Mouse (Mus musculus) fibroblast of lung, adult 2 months (primary cell): ENCODE measurements at regions not wholly inside any gene's neighbourhood (a gene's known extent, or its start where the extent isn't known, plus 50 kb on each side); places are given as distances from the start of the nearest gene placed in this dataset.
"Not testable (repeated sequence)": the region's sequence is repeated elsewhere in the genome, so short reads cannot be mapped to it uniquely, and the experiment has no call there.

ENCODE experiments used
- DNase-seq: peaks from one replicate; pipeline ENCODE4 v3.0.0-alpha.2; 2011; ENCODE audit warnings: low read depth

DNA sequence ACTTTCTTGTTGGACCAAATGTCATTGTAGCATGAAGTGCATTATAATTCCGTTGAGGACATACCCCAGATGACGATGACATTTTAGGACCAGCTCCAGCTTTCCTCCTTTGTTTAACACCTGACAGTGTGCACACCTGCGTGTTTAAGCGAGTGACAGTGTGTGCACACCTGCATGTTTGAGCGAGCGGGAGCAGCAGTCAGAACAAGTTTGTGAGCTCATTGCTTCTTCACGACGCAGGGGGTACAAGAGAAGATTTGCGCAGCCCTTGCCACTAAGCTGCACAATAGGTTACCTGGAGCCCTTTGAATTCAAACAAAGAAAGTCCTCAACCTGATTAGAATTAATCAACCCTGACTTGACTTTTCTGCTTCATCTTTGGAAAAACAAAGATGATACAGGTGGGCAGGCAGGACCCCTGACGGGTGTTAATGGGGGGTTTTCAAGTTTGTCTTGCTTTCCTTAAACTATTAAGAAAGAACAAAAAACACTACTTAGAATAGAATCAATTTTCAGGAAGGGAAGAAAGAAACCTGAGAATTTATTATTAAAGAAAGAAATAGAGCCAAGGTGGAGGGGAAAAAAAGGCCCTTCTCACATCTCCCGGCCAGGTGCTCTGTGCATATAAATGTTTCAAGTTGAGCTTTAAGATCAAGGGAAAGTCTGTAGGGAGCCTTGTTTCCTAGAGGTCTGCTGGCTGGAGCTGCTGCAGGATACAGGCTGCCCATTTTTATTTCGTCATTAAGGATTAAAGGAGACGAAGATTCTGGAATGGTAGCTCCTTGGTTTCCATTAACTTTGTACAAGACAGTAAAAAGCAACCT lies 144.8 kb upstream of the Ttc29 start:
- DNase-seq, result no peak

DNA sequence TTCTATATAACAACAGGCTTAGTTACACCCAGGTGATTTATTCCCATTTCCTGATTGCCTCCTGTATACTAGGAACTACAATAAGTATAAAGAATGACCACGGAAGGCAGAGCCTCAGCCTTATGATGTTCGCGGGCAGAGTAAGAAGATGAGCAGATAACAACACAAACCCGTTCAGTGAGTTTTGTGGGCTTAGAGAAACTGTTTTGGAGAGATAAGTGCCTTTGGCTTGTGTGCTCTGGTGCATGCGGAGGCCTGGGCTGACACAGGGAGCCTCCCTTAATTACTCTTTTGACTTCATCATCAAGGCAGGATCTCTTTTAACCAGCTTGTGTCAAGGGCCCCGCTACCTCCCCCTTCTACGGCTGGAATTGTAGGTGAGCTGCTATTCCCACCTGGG lies 139.3 kb upstream of the Ttc29 start:
- DNase-seq, result no peak

DNA sequence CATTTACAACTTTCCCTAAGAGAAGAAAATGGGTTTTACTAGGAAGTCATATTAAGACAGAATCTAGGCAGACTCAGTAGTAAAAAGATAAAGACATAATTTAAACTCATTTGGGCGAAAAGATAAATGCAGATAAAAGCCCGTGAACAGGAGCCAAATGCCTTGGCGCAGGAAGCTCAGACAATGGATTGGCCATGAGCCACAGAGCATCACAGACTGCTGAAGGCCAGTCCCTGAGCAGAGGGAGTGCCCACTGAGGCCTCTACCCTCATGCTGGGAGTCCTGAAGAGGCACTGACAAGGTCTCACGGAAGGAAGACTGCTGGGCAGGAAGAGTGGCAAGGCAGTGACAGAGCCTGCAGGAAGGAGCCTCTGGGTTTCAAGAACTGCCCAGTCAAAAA lies 136.0 kb upstream of the Ttc29 start:
- DNase-seq, result no peak

DNA sequence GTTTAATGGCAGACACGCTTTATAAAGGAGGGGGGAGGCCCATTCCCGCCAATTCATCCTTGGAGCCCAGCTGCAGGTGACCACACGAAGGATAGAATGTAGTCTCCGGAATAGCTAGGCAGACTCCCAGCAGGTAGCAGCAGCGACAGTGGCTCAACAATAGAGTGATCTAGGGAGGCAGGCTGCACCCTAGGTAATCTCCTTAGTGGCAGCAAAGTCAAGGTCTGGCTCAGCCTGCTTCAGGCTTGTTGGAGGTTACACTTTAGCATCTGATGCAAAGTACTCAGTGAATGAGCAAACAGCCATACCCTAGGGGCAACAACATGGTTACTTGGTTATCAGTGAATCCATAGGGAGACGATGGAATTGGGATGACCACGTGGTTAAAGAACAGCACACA lies 131.7 kb upstream of the Ttc29 start:
- not testable (repeated sequence) for DNase-seq

DNA sequence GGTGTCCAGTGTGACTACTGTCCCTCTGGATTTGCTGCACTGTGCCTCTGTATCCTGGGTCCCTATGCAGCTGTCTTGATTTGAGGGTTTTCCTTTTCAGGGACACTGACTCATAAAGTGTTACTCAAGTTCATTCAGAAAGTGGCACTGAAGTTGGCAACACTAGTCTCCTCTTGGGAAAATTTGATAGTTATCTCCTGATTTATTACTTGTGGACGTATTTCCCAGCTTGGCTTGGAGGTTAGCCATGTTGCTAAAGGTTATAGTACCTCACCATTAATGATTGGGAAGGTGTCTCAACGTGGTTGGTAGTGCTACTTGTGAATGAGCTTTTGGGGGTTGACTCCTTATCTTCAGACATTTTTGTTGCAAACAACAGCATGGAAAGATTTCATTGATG lies 130.1 kb upstream of the Ttc29 start:
- no peak for DNase-seq

DNA sequence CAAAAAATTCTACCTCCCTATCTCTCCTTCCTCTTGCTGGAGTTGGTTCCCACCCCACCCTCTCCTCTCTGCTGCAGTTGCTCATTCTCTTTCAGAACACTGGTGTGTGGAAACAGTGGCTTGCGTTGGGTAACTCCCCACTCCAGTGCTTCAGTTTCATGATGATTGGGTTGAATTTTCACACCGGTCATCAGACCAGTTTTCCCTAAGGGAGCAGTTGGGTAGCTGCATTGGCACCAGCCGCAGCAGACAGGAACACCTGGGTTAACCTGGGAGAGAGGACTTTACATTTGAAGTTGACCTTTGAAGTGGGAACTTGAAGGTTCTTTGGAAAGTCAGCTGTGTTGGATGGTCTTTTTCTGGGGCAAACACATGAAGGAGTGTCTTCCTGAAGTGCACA lies 126.7 kb upstream of the Ttc29 start:
- DNase-seq, result no peak

DNA sequence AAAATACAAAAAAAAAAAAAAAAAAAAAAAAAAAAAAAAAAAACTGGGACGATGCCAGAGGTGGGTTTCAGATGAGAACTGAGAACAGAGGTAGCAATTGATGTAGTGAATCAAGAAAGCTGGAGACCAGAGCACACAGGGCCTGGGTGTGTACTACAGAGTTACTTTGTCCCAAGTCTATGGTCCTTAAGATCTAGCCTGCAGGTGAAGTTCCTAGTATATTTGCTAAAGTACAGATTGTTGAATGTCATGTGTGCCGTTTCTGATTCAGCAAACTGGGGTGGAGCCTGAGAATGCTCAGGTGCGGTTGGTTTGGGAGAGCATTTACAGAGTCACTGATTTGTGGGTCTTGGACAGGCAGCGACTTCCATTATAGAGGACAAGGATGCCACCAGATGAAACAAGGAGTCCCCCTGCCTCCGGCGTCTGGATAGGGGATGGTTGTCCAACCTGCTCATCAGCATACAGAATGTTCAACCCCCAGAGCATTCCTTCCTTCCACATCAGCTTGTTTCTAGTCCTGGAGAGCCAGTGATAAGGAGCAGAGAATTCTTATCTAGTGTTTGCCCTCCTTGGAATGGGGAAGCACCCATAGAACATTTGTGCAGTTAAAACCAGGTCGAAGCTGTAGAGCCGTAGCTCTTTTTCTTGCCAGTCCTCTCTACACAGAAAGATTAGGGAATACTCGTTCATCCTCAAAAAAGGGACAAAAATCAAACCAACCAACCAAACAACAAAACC lies 122.5 kb upstream of the Ttc29 start:
- DNase-seq, result no peak

DNA sequence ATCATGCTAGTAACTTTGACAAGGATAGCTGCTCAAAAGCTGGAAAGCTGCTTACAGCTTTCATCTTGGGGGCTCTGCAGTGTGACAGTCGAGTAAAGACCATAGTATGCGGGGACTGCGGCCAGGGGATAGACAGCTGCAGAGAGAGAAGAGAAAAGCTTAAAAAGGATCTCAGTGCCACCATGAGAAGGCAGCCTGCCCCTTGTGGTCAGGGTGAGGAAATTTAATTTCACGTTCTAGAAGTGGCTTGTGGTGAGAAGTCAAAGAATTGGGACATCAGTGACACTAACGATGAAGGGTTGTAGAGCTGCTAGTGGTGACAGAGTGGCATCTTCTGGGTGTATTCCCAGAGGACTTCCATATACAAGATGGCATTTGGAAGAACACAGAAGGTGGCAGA lies 116.7 kb upstream of the Ttc29 start:
- no peak for DNase-seq

DNA sequence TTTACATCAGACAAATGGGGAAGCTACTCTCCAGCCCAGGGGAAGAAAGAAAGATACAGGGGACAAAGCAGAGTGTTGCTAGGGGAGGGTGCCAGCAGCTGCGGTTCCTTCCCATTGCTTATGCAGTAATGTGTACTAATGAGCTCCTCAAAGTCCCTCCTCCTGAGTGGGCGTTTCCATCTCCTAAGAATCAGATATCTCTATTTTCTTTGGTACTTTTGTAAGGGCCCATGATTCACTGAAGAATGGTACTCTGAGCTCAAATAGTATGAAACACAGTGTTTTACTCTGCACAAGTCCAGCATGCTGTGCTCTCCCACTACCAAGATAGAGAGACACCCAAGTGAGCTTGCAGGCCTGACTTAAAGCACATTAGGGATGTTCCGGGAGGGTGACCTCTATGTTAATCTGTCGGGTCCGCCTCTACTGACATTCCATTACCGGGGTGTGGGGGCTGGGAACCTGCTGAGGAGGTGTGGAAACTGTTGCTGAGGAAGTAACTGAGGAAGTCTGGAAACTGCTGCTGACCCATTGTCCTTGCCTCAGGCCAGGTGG lies 114.8 kb upstream of the Ttc29 start:
- DNase-seq, result no peak

DNA sequence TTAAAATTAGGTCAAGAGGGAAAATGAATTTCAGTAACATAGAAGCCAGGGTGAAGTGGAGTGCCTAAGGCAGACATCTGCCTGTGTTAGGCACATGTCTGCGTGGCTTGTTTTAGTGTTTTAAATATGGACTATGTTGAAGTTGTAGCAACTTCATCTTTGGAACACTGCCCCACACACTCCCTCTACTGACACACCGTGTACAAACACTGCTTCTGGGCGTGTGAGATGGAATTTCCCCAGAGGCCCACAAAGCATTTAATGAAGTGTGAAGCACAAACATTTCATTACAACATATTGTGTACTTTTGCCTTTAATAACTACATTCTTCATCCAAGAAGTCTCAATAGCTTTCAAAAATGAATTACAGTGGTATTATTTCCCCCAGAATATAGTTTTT lies 114.0 kb upstream of the Ttc29 start:
- DNase-seq, result no peak

DNA sequence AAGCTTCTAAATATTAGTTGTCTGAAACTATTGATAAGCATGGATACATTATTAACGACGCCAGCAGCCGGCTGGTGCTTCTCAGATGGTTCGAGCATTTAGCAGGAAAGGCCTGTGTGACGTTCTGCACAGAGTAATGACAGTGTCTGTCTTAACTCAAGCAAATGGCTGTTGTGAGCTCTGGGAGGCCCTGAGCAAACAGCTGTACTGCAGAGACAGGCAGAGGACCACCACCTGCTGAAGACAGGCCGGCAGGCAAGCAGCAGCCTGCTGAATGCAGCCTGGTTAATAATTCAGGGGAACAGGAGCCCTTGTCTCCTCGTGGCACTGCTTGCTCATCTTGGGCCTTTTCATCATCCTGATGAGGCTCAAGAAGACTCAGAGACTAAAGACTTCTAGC lies 105.8 kb upstream of the Ttc29 start:
- no peak for DNase-seq

DNA sequence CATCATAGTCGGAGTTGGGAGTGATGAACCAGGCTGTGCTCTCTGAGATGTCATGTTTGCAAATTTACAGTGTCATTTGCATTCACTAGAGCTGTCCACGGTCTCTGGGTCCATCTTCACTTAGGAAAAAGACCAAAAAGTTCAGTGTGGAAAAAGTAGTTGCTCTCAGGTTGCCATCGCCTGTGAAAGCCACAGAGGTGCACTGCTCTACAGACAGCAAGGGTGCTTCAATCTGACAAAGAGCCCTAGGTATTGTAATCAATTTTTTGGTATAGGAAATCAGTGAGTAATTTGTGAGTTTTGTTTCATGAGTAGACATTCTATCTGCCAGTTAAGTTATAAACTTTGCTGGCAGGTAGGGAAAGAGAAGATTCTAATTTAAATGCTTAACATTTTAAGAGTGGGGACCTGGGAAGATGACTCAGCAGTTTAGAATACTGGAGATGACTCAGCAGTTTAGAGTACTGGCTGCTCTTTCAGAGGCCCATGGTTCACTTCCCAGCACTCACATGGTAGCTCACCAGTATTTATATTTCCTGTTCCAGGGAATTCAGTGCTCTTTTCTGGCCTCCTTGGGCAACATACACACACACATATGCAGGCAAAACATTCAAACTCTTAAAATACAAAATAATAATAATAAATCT lies 103.0 kb upstream of the Ttc29 start:
- no peak for DNase-seq

DNA sequence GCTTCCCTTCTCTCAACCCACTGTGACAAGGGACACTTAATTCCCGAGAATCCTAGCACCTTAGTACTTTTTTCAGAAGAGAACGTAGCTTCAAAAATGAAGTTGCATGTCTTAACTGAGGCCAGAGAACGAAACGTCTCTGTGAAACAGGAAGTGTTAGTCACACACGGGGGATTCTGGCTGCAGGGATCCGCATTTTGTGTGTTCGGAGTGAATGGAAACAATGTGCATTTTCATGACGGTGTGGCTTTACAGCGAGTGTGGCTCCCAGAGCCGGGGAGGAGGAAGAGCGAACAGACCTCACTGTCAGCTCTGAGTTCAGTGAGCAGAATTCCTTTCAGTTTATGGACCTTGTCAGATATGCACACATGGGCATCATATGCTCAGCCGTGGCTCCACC lies 100.0 kb upstream of the Ttc29 start:
- no peak for DNase-seq

DNA sequence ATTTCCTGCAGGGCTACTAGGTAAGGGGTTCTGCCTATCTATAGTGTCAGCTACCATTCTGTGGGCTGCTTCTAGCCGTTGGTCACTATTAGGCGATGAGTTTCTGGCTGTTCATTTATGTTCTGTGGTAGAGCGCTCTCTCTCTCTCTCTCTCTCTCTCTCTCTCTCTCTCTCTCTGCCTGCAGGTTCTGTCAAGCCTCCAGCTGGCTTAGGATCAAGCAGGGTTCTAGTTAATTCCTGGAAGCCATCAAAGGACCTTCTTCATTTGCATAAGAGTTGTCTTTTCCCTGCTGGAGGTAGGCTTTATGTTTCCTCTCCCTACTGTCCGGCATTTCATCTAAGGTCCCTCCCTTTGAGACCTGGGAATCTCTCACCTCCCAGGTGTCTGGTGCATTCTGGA lies 98.6 kb upstream of the Ttc29 start:
- no peak for DNase-seq

DNA sequence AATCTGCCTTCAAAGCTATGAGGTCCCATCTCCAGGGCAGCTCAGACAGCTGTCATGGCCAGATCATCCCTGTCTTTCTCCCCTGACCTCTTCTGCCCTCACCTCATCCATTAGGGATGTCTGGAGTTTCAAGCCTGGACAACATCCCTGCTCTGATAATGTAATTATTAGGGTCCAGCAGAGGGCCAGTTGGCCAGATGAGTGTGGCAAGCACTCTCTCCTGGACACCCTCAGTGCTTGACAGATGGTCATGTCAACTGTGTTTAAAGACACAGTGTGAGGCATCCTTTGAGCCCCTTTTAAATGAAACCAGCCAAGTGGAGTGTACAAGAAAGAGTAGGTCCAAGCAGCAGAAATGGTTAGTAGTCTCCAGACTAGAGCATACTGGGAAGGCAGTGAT lies 95.9 kb upstream of the Ttc29 start:
- no peak for DNase-seq

DNA sequence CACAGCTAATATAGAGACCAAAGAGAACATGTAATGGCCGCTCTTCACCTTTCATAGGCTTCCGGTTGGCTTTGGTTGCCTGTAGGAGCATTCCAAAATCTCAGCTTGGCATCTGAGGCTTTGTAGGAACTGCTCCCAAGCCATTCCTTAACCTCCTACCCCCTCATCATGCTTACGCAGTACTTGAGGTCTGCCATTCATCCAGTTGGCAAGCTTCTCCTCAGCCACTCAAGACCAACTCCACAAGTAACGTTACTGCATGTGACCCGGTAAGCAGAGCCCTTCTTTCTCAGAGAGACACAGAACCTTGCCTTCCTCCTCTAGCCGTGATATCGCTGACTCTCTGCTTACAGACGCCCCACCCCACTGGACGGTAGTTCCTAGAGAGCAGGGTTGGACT lies 94.6 kb upstream of the Ttc29 start:
- no peak for DNase-seq

DNA sequence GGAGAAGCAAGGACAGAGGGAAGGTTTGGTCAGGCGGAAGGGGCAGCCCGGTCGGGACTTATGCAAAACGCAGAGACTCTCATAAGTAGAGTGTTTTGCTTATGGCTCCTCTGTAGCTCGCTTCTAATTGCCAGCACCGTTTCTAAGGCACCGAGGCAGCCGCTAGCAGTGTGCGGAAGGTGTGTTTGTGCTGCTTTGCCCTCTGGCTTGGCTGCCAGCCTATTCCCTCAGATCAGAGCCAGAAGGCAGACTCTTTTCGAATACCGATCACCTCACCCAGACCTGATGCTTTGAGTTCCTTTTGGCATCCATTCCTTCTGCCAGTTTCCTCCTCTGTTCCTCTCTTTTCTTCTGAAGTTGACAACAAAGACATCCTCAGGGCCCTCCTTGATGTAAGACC lies 93.4 kb upstream of the Ttc29 start:
- DNase-seq, result no peak

DNA sequence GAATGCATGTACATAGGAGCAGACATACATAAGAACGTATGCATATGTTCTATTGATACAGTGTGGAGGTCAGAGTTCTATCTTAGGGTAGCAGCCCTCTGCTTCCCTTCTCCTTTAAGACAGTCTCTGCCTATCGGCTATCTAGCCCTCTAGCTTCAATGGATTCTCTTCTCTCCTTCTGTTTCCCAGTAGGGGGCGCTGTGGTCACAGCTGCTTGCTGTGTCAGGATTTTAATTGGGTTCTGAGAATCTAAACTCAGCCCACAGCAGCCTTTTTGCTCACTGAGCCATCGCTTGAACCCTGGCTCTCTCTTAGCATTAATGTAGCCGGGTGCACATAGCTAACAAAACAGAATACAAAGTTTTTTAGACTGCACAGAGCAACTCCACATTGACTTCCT lies 88.8 kb upstream of the Ttc29 start:
- no peak for DNase-seq

DNA sequence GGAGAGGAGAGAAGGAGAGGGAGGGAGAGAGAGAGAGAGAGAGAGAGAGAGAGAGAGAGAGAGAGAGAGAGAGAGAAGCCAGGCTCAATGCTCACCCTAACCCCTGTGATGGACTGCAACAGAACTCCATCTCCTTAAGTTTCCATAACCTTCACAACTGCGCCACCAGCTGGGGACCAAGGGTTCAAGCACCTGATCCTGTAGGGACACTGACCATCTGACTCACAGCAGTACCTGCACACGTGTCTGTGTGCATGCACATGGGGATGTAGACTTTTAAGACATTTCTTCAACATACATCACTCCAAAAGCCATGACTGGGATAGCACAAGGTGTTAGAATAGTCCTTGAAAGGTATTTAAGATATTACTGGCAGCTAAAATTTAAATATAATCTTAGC lies 85.2 kb upstream of the Ttc29 start:
- no peak for DNase-seq

DNA sequence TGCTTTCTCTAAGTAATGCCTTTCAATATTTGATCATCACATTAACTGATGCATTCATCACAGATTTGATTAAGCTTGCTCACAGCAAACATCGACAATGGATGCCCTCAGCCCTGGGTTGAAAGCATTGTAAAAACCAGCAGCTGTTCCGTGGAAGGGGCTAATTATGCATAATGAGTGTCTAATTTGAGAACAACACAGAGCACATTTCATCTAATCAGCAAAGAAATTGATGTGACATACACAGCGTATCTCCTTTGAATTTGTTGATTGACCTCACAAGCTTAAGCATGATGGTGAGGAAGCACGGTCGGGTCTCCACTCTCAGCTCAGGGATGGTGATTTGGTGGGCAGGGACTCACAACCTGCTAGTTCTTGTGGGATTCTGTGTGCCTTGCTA lies 84.0 kb upstream of the Ttc29 start:
- no peak for DNase-seq

DNA sequence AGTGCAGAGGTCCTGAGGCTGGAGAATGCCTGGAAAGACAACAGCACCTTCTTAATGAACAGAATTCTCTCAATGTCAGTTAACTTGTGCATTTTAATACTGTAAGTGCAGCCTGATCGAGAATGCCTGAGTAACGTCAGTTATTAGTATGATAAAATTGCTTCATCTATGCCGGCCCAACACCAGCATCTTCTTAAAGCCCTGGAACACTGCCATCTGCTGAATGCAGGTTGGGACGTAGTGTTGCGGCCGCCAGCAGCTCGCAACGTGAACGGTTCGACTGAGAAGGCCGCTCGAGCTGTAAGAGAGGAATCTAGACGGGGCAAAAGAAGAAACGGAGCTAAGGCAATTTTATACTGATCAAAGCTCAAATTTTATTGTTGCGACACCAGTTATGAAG lies 73.6 kb upstream of the Ttc29 start:
- DNase-seq, result not testable (repeated sequence)

DNA sequence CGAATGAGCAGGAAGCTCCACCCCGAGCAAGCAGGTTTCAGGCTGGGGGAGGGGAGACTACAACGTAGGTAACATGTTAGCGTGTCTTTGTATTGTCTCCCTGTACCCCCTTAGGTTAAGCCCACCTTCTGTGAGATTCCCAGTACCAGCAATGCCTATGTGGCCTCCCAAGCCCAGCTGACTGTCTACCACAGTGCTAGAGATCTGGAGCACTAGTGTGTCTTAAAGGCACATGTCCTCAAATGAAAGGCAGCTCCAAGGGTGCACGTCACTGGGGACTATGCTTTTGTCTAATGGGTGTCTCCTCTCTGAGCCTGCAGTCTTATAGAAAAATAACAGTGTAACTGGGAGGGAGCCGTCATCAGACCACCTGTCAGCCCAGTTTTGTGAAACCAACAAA lies 65.9 kb upstream of the Ttc29 start:
- no peak for DNase-seq

DNA sequence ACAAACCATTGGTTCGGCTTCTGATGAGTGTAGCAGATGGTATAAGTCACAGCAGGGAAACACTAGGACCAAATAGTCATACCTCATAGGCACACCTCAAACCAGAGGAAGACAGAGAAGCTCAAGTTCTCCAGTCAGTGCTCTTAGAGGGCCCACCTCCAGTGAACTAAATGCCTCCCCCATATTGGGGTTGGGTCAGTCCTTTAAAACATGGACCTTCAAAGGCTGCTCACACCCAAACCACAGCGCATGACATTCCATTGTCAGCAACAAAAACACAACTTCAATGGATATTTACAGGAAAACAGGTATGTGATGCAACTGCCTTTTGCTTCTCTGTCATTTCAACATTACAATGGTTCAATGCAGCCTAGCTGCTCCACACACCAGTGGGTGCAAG lies 65.1 kb upstream of the Ttc29 start:
- no peak for DNase-seq
